Mouse (Mus musculus): ENCODE results near the gene 2010111I01Rik.
A peak's percentile ranks its signal among the peaks of the same experiment; 100 is the strongest.

The 2010111I01Rik gene

GRCm38 (mm10) chr13:63031244-63031643, 66.6 kb downstream of the 2010111I01Rik start:
- DNase-seq, result no peak

GRCm38 (mm10) chr13:63032304-63032830, 67.7 kb downstream of the 2010111I01Rik start:
- DNase-seq, result no peak

- no peak for DNase-seq
Observed at GRCm38 (mm10) chr13:63032958-63033357, 68.3 kb downstream of the 2010111I01Rik start.

- DNase-seq, result no peak
Observed at GRCm38 (mm10) chr13:63033364-63033763, 68.7 kb downstream of the 2010111I01Rik start.

- DNase-seq, result no peak
Observed at GRCm38 (mm10) chr13:63034666-63035065, 70.0 kb downstream of the 2010111I01Rik start.

GRCm38 (mm10) chr13:63037906-63038305, 73.2 kb downstream of the 2010111I01Rik start:
- no peak for DNase-seq

GRCm38 (mm10) chr13:63038415-63038814, 73.7 kb downstream of the 2010111I01Rik start:
- no peak for DNase-seq

GRCm38 (mm10) chr13:63038871-63039270, 74.2 kb downstream of the 2010111I01Rik start:
- no peak for DNase-seq

- no peak for DNase-seq
Observed at GRCm38 (mm10) chr13:63039326-63039725, 74.6 kb downstream of the 2010111I01Rik start.

GRCm38 (mm10) chr13:63039848-63040247, 75.2 kb downstream of the 2010111I01Rik start:
- DNase-seq, result no peak

- DNase-seq, result no peak
Observed at GRCm38 (mm10) chr13:63045504-63046205, 81.0 kb downstream of the 2010111I01Rik start.

- DNase-seq, result peak; percentile 66
Observed at GRCm38 (mm10) chr13:63046206-63047020, 81.7 kb downstream of the 2010111I01Rik start.

- DNase-seq, result no peak
Observed at GRCm38 (mm10) chr13:63063706-63064105, 99.0 kb downstream of the 2010111I01Rik start.

GRCm38 (mm10) chr13:63066607-63067006, 101.9 kb downstream of the 2010111I01Rik start:
- no peak for DNase-seq

- no peak for DNase-seq
Observed at GRCm38 (mm10) chr13:63068371-63069136, 103.9 kb downstream of the 2010111I01Rik start.

- no peak for DNase-seq
Observed at GRCm38 (mm10) chr13:63071874-63072273, 107.2 kb downstream of the 2010111I01Rik start.

GRCm38 (mm10) chr13:63072376-63072775, 107.7 kb downstream of the 2010111I01Rik start:
- no peak for DNase-seq

- no peak for DNase-seq
Observed at GRCm38 (mm10) chr13:63073911-63074675, 109.4 kb downstream of the 2010111I01Rik start.

GRCm38 (mm10) chr13:63074676-63074991, 109.9 kb downstream of the 2010111I01Rik start:
- DNase-seq, result no peak

GRCm38 (mm10) chr13:63075331-63075855, 110.7 kb downstream of the 2010111I01Rik start:
- no peak for DNase-seq

GRCm38 (mm10) chr13:63080191-63080590, 115.5 kb downstream of the 2010111I01Rik start:
- no peak for DNase-seq

- no peak for DNase-seq
Observed at GRCm38 (mm10) chr13:63080823-63081222, 116.1 kb downstream of the 2010111I01Rik start.
